Mouse (Mus musculus) midbrain, embryonic 10.5 days (tissue): ENCODE results near the gene Tmem150a. TPM values are rescaled to one million over a fixed set of nuclear protein-coding genes. Genes with fewer than 3 reads are reported as not detected.

Source experiments
- DNase-seq: peaks from one replicate; pipeline ENCODE4 v3.0.0-alpha.2; 2017; ENCODE audit warnings: low spot score
- H3K27ac ChIP-seq: fragments of 300-500 bp; sonication (generic); replicated peaks from 2 replicates; pipeline ENCODE4 v1.5.1; 2016; ENCODE audit warnings: mild to moderate bottlenecking
- H3K27me3 ChIP-seq: fragments of 300-500 bp; sonication (generic); 2 replicates; pipeline ENCODE4 v1.6.1; 2016; ENCODE audit warnings: low read depth, mild to moderate bottlenecking; ENCODE audit not compliant: poor library complexity, severe bottlenecking
- H3K36me3 ChIP-seq: fragments of 300-500 bp; sonication (generic); 2 replicates; pipeline ENCODE4 v1.6.1; 2016; ENCODE audit warnings: mild to moderate bottlenecking, moderate library complexity
- H3K4me1 ChIP-seq: fragments of 300-500 bp; sonication (generic); 2 replicates; pipeline ENCODE4 v1.6.1; 2016
- H3K4me3 ChIP-seq: fragments of 300-500 bp; sonication (generic); 2 replicates; pipeline ENCODE4 v1.5.1; 2016; ENCODE audit warnings: mild to moderate bottlenecking, moderate library complexity
- H3K9me3 ChIP-seq: fragments of 300-500 bp; sonication (generic); replicated peaks from 2 replicates; pipeline ENCODE4 v1.6.1; 2016; ENCODE audit warnings: mild to moderate bottlenecking
- WGBS: fragments of 180-500 bp; shearing (Covaris S2); methylation state at CpG from one replicate; pipeline ENCODE4 v1.1.7; 2016; 5-methylcytosine and 5-hydroxymethylcytosine counted together
- polyA plus RNA-seq: library from polyadenylated mRNA; unstranded; fragments of >200 nt; fragmentation: Nextera tagmentation; extraction: Ambion mirVana; gene quantifications from 2 replicates; pipeline ENCODE4 v1.2.1, GENCODE M21; 2016

Gene Tmem150a
- polyA plus RNA-seq, 1 experiment from 2014 or later, result 6.7 TPM

GRCm38 (mm10) chr6:72357164-72358079 lies 2.2 kb downstream of the Tmem150a start:
- Histone ChIP-seq H3K4me1 (peaks cover 48% of the 10 kb centered on the region), H3K27me3 (peaks cover 17% of the 10 kb centered on the region), H3K27ac (no peak overlapping the region), H3K9me3 (no peaks in the 10 kb centered on the region), H3K36me3 (peaks cover 42% of the 10 kb centered on the region), H3K4me3 (no peak overlapping the region)
- 82% methylated on average over 5 of the region's 5 CpGs for whole genome bisulfite sequencing
- no peak for DNase-seq

GRCm38 (mm10) chr6:72358086-72358764 lies 3.0 kb downstream of the Tmem150a start:
- H3K4me3 ChIP-seq, result no peak overlapping the region
- H3K9me3 ChIP-seq, result no peaks in the 10 kb centered on the region
- WGBS, result 86% methylated on average over 10 of the region's 10 CpGs
- no peak overlapping the region for H3K27ac ChIP-seq
- H3K27me3 ChIP-seq, result peaks cover 17% of the 10 kb centered on the region
- DNase-seq, result no peak
- peaks cover 42% of the 10 kb centered on the region for H3K36me3 ChIP-seq
- peaks cover 54% of the 10 kb centered on the region for H3K4me1 ChIP-seq

- peaks cover 42% of the 10 kb centered on the region for H3K36me3 ChIP-seq
- no peak overlapping the region for H3K27ac ChIP-seq
- H3K4me1 ChIP-seq, result peaks cover 50% of the 10 kb centered on the region
- H3K27me3 ChIP-seq, result peaks cover 10% of the 10 kb centered on the region
- no peaks in the 10 kb centered on the region for H3K9me3 ChIP-seq
- no peak overlapping the region for H3K4me3 ChIP-seq
- no peak for DNase-seq
- WGBS, result 70% methylated on average over 2 of the region's 2 CpGs
These were observed 4.1 kb downstream of the Tmem150a start for GRCm38 (mm10) chr6:72359343-72359742.

- WGBS, result 87% methylated on average over 11 of the region's 11 CpGs
- 0 out of 2 replicates have a peak overlapping the region, but pooled peaks have one; percentile 11 for H3K4me3 ChIP-seq
These were observed 4.8 kb downstream of the Tmem150a start for GRCm38 (mm10) chr6:72359891-72360598.

GRCm38 (mm10) chr6:72360599-72360935 lies 5.3 kb downstream of the Tmem150a start:
- H3K4me3 ChIP-seq, result 0 out of 2 replicates have a peak overlapping the region, but pooled peaks have one; percentile 11
- peaks cover 8% of the 10 kb centered on the region for H3K27me3 ChIP-seq
- no peaks in the 10 kb centered on the region for H3K9me3 ChIP-seq
- H3K36me3 ChIP-seq, result peaks cover 42% of the 10 kb centered on the region
- H3K27ac ChIP-seq, result no peak overlapping the region
- no peak for DNase-seq
- H3K4me1 ChIP-seq, result peaks cover 38% of the 10 kb centered on the region
- WGBS, result 85% methylated on average over 7 of the region's 7 CpGs

More at GRCm38 (mm10) chr6:72359891-72360598, 4.8 kb downstream of the Tmem150a start:
- Histone ChIP-seq H3K9me3 (no peaks in the 10 kb centered on the region), H3K36me3 (peaks cover 42% of the 10 kb centered on the region), H3K27ac (no peak overlapping the region), H3K4me1 (peaks cover 43% of the 10 kb centered on the region), H3K27me3 (peaks cover 8% of the 10 kb centered on the region)
- no peak for DNase-seq

DNA sequence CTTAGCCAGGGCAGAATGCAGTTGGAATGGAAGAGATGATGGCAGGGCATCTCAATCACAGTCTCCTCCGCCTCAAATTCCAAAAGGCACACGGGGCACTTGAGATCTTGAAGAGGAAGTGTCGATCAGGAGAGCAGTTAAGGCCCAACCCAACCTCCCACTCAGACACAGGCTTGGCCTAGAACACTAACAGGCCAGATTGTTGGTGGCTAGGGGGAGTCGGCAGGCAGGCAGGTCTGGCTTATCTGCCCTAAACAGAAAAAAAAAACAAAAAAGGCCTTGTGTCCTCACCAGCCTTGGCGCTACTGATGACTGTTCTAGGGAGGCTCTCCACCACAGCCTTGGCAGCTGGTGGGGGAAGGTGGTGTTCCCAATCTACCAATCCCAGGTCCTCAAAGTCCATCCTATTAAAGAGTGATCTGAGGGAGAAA lies 5.9 kb downstream of the Tmem150a start:
- peaks cover 32% of the 10 kb centered on the region for H3K4me1 ChIP-seq
- H3K4me3 ChIP-seq, result peak overlapping the region; percentile 79
- no peak for DNase-seq
- H3K36me3 ChIP-seq, result peaks cover 42% of the 10 kb centered on the region
- H3K9me3 ChIP-seq, result no peaks in the 10 kb centered on the region
- 81% methylated on average over 5 of the region's 5 CpGs for WGBS
- no peak overlapping the region for H3K27ac ChIP-seq
- H3K27me3 ChIP-seq, result peaks cover 5% of the 10 kb centered on the region

DNA sequence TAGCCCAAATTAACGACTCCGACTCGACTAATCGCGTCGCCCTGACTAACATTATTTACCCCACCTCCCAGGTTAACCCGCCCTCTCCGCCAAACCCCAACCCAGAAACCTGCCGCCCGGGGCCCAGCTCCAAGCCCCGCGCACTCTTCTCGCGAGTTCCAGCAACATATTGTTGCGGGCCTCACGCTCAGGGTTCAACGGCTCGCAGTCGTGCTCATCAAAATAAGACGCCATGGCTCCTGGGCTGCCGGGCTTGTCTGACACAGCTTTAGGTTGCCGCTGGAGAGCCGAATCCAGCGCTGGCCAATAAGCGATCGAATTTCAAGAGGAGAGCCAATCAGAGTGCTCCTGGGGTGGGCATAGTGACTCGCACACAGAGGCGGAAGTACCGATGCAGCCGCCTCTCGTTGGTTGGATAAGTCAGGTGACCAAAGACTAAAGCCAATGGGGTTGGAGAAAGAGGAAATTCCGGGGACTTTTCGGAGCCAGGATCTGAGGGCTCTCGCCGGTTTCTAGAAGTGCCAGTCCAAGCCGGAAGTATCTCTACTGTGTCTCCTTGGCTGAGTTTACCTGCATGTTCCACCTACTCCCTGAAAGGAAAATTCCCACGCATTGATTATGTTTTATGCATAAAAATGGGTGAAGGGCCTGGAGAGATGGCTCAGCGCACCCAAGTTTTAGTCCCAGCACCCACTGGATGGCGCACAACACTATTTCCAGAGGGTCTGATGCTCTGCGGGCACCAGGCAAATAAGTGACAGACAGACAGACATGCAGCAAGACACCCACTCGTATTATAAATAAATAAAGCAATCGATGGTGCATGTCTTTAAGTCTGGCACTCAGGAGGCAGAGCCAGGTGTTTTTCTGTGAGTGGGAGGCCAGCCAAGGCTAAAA lies 7.1 kb downstream of the Tmem150a start:
- Histone ChIP-seq H3K4me3 (peak overlapping the region; percentile 79), H3K9me3 (no peaks in the 10 kb centered on the region), H3K27me3 (no peaks in the 10 kb centered on the region), H3K36me3 (peaks cover 35% of the 10 kb centered on the region), H3K27ac (peak overlapping the region; percentile 85), H3K4me1 (peaks cover 28% of the 10 kb centered on the region)
- under 1% methylated on average over 42 of the region's 42 CpGs for WGBS
- peak; percentile 94 for DNase-seq

DNA sequence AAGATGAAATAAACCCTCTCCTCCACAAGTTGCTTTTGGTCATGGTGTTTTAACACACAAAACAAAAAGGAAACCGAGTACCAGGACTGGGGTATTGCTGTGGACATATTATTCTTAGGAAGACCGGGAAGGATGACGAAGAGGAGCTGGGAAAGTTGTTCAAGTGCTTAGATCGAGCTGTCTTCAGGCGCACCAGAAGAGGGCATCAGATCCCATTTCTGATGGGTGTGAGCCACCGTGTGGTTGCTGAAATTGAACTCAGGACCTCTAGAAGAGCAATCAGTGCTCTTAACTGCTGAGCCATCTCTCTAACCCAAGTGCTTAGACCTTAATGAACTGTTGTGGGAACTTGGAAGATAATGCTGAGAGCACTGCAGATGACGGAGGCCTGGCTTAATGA lies 8.8 kb downstream of the Tmem150a start:
- H3K4me3 ChIP-seq, result no peak overlapping the region

DNA sequence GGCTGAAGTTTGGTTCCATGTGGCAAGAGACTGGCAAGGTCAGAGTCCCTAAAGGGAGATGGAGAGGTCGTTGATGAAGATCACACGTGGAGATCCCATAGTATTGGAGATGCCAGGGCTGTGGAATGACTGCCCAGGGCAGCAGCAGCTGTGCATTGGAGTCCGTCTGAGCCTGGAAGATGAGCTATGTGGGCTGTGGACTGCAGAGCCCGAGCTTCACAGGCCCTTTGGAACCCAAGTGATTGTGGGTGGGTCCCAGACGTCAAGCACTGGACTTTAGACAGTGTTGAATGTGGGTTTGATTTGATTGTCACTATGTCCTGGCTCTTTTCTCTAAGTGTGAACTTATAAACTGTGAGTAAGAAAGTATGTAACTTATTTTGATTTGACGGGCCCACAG lies 9.7 kb downstream of the Tmem150a start:
- Histone ChIP-seq H3K27me3 (no peaks in the 10 kb centered on the region), H3K9me3 (no peaks in the 10 kb centered on the region), H3K4me1 (peaks cover 24% of the 10 kb centered on the region), H3K27ac (no peak overlapping the region), H3K36me3 (peaks cover 9% of the 10 kb centered on the region), H3K4me3 (no peak overlapping the region)
- no peak for DNase-seq
- 72% methylated on average over 6 of the region's 6 CpGs for WGBS

More for the DNA sequence above, 8.8 kb downstream of the Tmem150a start:
- Histone ChIP-seq H3K27ac (no peak overlapping the region), H3K9me3 (no peaks in the 10 kb centered on the region), H3K4me1 (peaks cover 24% of the 10 kb centered on the region), H3K27me3 (no peaks in the 10 kb centered on the region), H3K36me3 (peaks cover 19% of the 10 kb centered on the region)
- DNase-seq, result no peak
- 48% methylated on average over 7 of the region's 7 CpGs for WGBS

DNA sequence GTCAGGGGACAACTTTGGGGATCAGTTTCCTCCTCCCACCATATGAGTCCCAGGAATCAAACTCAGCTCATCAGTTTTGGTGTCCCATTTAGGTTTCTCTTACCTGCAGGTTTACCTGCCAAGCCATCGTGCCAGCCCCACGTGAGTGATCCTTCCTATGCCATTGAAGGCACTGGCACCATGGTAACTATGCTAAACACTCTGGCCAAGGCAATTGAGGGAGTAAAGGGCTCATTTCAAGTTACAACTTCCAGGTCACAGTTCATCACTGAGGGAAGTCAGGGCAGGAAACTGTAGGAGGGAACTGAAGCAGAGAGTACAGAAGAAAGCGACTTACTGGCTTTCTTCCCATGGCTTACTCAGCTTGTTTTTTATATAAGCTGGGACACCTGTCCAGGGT lies 11.1 kb downstream of the Tmem150a start:
- no peak for DNase-seq
- Histone ChIP-seq H3K27ac (no peak overlapping the region), H3K36me3 (no peaks in the 10 kb centered on the region), H3K9me3 (no peaks in the 10 kb centered on the region), H3K27me3 (no peaks in the 10 kb centered on the region), H3K4me1 (peaks cover 22% of the 10 kb centered on the region), H3K4me3 (no peak overlapping the region)
- 64% methylated on average over 3 of the region's 3 CpGs for WGBS

DNA sequence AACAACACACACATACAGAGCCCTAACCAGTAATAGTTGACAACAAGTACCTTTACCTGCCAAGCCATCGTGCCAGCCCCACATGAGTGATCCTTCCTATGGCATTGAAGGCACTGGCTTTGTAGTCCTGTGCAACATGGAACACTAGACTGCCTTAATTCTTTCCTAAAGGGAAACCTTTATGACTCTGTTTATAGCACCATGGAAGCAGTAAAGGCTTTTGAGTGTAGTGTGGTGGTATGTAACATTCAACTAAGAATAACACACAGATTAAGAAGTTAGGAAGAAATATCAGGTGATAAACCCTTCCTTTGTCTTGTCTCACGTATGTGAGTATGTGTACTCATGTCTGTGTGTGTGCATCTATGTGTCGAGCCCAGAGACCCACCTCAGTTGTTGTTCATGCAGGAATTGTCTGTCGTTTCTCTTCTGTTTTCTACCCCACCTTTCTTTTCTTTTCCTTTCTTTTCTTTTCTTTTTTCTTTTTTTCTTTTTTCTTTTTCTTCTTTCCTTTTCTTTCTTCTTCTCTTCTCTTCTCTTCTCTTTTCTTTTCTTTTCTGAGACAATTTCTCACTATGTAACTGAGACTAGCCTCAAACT lies 11.7 kb downstream of the Tmem150a start, which contains the start of gene Rnf181:
TSS of gene Rnf181 (minus strand) at position 113 of the 600 bp plus-strand sequence.
- no peaks in the 10 kb centered on the region for H3K36me3 ChIP-seq
- no peak within 1 kb of the TSS for H3K27ac ChIP-seq
- H3K4me1 ChIP-seq, result peaks cover 20% of the 10 kb centered on the region
- WGBS, result 77% methylated on average over 4 of the region's 4 CpGs
- H3K4me3 ChIP-seq, result no peak within 1 kb of the TSS
- H3K27me3 ChIP-seq, result no peaks in the 10 kb centered on the region
- no peak for DNase-seq
- H3K9me3 ChIP-seq, result no peaks in the 10 kb centered on the region
